Mouse (Mus musculus) testis, adult 2 months (tissue): ENCODE data around the gene Krtap19-2. TPM values are rescaled to one million over a fixed set of nuclear protein-coding genes. Genes with fewer than 3 reads are reported as not detected.

ENCODE experiments used
- H3K27ac ChIP-seq: fragments of 200-500 bp; 2 replicates; pipeline ENCODE4 v1.5.1; 2012; ENCODE audit warnings: low read depth, low read length; ENCODE audit not compliant: control insufficient read depth, insufficient read depth
- H3K27me3 ChIP-seq: fragments of 200-500 bp; 2 replicates; pipeline ENCODE4 v1.6.1; 2012; ENCODE audit warnings: mild to moderate bottlenecking, low read length, moderate library complexity; ENCODE audit not compliant: control insufficient read depth, insufficient read depth
- H3K36me3 ChIP-seq: fragments of 200-500 bp; 2 replicates; pipeline ENCODE4 v1.6.1; 2012; ENCODE audit warnings: mild to moderate bottlenecking, low read length; ENCODE audit not compliant: control insufficient read depth, insufficient read depth
- H3K4me1 ChIP-seq: fragments of 200-500 bp; 2 replicates; pipeline ENCODE4 v1.6.1; 2012; ENCODE audit warnings: low read length; ENCODE audit not compliant: control insufficient read depth, insufficient read depth
- H3K4me3 ChIP-seq: fragments of 200-500 bp; 2 replicates; pipeline ENCODE4 v1.5.1; 2012; ENCODE audit warnings: low read depth, mild to moderate bottlenecking, low read length, moderate library complexity, mixed read lengths; ENCODE audit not compliant: control insufficient read depth
- CTCF ChIP-seq: fragments of 200-500 bp; IDR thresholded peaks from 2 replicates; pipeline ENCODE4 v1.5.1; 2012; ENCODE audit warnings: low read depth, mild to moderate bottlenecking, inconsistent platforms, low read length, moderate library complexity; ENCODE audit not compliant: control insufficient read depth, insufficient read depth, insufficient replicate concordance
- POLR2A ChIP-seq: fragments of 200-500 bp; IDR thresholded peaks from 2 replicates; pipeline ENCODE4 v1.6.1; 2012; ENCODE audit warnings: low read depth, mild to moderate bottlenecking, inconsistent platforms, low read length, moderate library complexity; ENCODE audit not compliant: control insufficient read depth
- polyA plus RNA-seq: library from polyadenylated mRNA; depleted of rRNA; stranded (reverse); fragments of >200 nt; gene quantifications from 2 replicates; pipeline ENCODE4 v1.2.3, GENCODE M21; 2012; rRNA removed

Gene Krtap19-2
- polyA plus RNA-seq, 1 experiment, result not detected

- TF ChIP-seq CTCF, result no peak
- TF ChIP-seq POLR2A, result no peak
- H3K27me3 ChIP-seq, result no peaks in the 10 kb centered on the region
- no peak overlapping the region for H3K27ac ChIP-seq
- no peak overlapping the region for H3K4me3 ChIP-seq
- H3K36me3 ChIP-seq, result no peaks in the 10 kb centered on the region
- no peaks in the 10 kb centered on the region for H3K4me1 ChIP-seq
Measured at GRCm38 (mm10) chr16:88848558-88848957, 25.5 kb downstream of the Krtap19-2 start.

- H3K4me1 ChIP-seq, result no peaks in the 10 kb centered on the region
- TF ChIP-seq POLR2A (no peak), CTCF (no peak)
- H3K36me3 ChIP-seq, result no peaks in the 10 kb centered on the region
- H3K27ac ChIP-seq, result no peak overlapping the region
- H3K27me3 ChIP-seq, result no peaks in the 10 kb centered on the region
- no peak overlapping the region for H3K4me3 ChIP-seq
Measured at GRCm38 (mm10) chr16:88847363-88847762, 26.7 kb downstream of the Krtap19-2 start.

- no peak for TF ChIP-seq CTCF
- TF ChIP-seq POLR2A, result no peak
- H3K27ac ChIP-seq, result no peak overlapping the region
- H3K36me3 ChIP-seq, result no peaks in the 10 kb centered on the region
- H3K27me3 ChIP-seq, result no peaks in the 10 kb centered on the region
- H3K4me3 ChIP-seq, result no peak overlapping the region
- no peaks in the 10 kb centered on the region for H3K4me1 ChIP-seq
Measured at GRCm38 (mm10) chr16:88826978-88827377, 47.1 kb downstream of the Krtap19-2 start.

GRCm38 (mm10) chr16:88826095-88826652 is 47.9 kb downstream of the Krtap19-2 start, which contains the start of gene Krtap14:
Krtap14 (minus strand) TSS chr16:88826145.
- no peak within 1 kb of the TSS for H3K27ac ChIP-seq
- no peak within 1 kb of the TSS for H3K4me3 ChIP-seq
- no peaks in the 10 kb centered on the region for H3K27me3 ChIP-seq
- no peaks in the 10 kb centered on the region for H3K36me3 ChIP-seq
- TF ChIP-seq CTCF (no peak), POLR2A (no peak)
- H3K4me1 ChIP-seq, result no peaks in the 10 kb centered on the region

GRCm38 (mm10) chr16:88823736-88824135 is 50.3 kb downstream of the Krtap19-2 start:
- no peaks in the 10 kb centered on the region for H3K27me3 ChIP-seq
- TF ChIP-seq CTCF (no peak), POLR2A (no peak)
- H3K4me1 ChIP-seq, result no peaks in the 10 kb centered on the region
- no peak overlapping the region for H3K27ac ChIP-seq
- no peaks in the 10 kb centered on the region for H3K36me3 ChIP-seq
- no peak overlapping the region for H3K4me3 ChIP-seq

Other genes starting within 250 kb of the Krtap19-2 start
- not detected in 2 replicates for gene 2310079G19Rik, start 246.6 kb downstream of the Krtap19-2 start, polyA plus RNA-seq
- gene Krtap26-1, start 226.5 kb downstream of the Krtap19-2 start, polyA plus RNA-seq, result not detected in 2 replicates
- not detected in 2 replicates for gene Krtap27-1, start 202.6 kb downstream of the Krtap19-2 start, polyA plus RNA-seq
- not detected in 2 replicates for gene 2310061N02Rik, start 166.3 kb downstream of the Krtap19-2 start, polyA plus RNA-seq
- not detected in 2 replicates for gene Krtap13-1, start 145.4 kb downstream of the Krtap19-2 start, polyA plus RNA-seq
- gene Krtap13, start 122.6 kb downstream of the Krtap19-2 start, polyA plus RNA-seq, result 0.12 and 0.17 TPM in 2 replicates
- not detected in 2 replicates for gene 2310034C09Rik, start 115.4 kb downstream of the Krtap19-2 start, polyA plus RNA-seq
- not detected in 2 replicates for gene 2310057N15Rik, start 100.1 kb downstream of the Krtap19-2 start, polyA plus RNA-seq
- gene Gm5965, start 96.4 kb downstream of the Krtap19-2 start, polyA plus RNA-seq, result not detected in 2 replicates
- gene Gm20741, start 62.0 kb downstream of the Krtap19-2 start, polyA plus RNA-seq, result not detected in 2 replicates
- gene Krtap15, start 54.1 kb downstream of the Krtap19-2 start, polyA plus RNA-seq, result not detected in 2 replicates
- not detected in 2 replicates for gene Krtap14, start 48.1 kb downstream of the Krtap19-2 start, polyA plus RNA-seq
- not detected in 2 replicates for gene Krtap19-1, start 4.9 kb downstream of the Krtap19-2 start, polyA plus RNA-seq
- not detected in 2 replicates for gene Krtap19-3, start 3.8 kb upstream of the Krtap19-2 start, polyA plus RNA-seq
- gene Krtap19-4, start 10.8 kb upstream of the Krtap19-2 start, polyA plus RNA-seq, result not detected in 2 replicates
- gene Krtap19-5, start 22.2 kb upstream of the Krtap19-2 start, polyA plus RNA-seq, result not detected in 2 replicates
- not detected in 2 replicates for gene Krtap19-9b, start 58.0 kb upstream of the Krtap19-2 start, polyA plus RNA-seq
- gene Krtap16-3, start 88.6 kb upstream of the Krtap19-2 start, polyA plus RNA-seq, result not detected in 2 replicates
- not detected in 2 replicates for gene Krtap22-2, start 136.5 kb upstream of the Krtap19-2 start, polyA plus RNA-seq
- gene Gm10229, start 141.0 kb upstream of the Krtap19-2 start, polyA plus RNA-seq, result not detected in 2 replicates
- not detected in 2 replicates for gene Krtap6-1, start 157.4 kb upstream of the Krtap19-2 start, polyA plus RNA-seq
- gene Gm10228, start 167.2 kb upstream of the Krtap19-2 start, polyA plus RNA-seq, result not detected in 2 replicates
- not detected in 2 replicates for gene Krtap6-5, start 173.6 kb upstream of the Krtap19-2 start, polyA plus RNA-seq
- gene 1110025L11Rik, start 189.7 kb upstream of the Krtap19-2 start, polyA plus RNA-seq, result 0.99 and 1.1 TPM in 2 replicates
- not detected in 2 replicates for gene Krtap6-3, start 209.7 kb upstream of the Krtap19-2 start, polyA plus RNA-seq